Mouse (Mus musculus): ENCODE results near the gene Bcar3. TPM values are rescaled to one million over a fixed set of nuclear protein-coding genes. Genes with fewer than 3 reads are reported as not detected.

The Bcar3 gene
- total RNA-seq, 2 experiments from 2014 or later, result 13.2 to 18.8 TPM

GRCm38 (mm10) chr3:122417466-122417865 is 123.5 kb downstream of the Bcar3 start:
- no peak for DNase-seq (ENCODE audit: low spot score in 2 of 2)

- no peak for DNase-seq (ENCODE audit: low spot score in 2 of 2)
These were observed 124.8 kb downstream of the Bcar3 start for GRCm38 (mm10) chr3:122418564-122419274.

GRCm38 (mm10) chr3:122419610-122420409 is 125.9 kb downstream of the Bcar3 start:
- DNase-seq (ENCODE audit: low spot score in 2 of 2), result peak; percentile 25 to 49

GRCm38 (mm10) chr3:122420410-122420774 is 126.5 kb downstream of the Bcar3 start:
- DNase-seq (ENCODE audit: low spot score in 2 of 2), result peak in 1 of 2 experiments; percentile 11

GRCm38 (mm10) chr3:122421042-122421702 is 127.2 kb downstream of the Bcar3 start:
- no peak for DNase-seq (ENCODE audit: low spot score in 2 of 2)

- no peak for DNase-seq (ENCODE audit: low spot score in 2 of 2)
These were observed 127.9 kb downstream of the Bcar3 start for GRCm38 (mm10) chr3:122421802-122422201.

- DNase-seq (ENCODE audit: low spot score in 2 of 2), result no peak
These were observed 128.3 kb downstream of the Bcar3 start for GRCm38 (mm10) chr3:122422276-122422675.

GRCm38 (mm10) chr3:122423643-122424042 is 129.7 kb downstream of the Bcar3 start:
- DNase-seq (ENCODE audit: low spot score in 2 of 2), result no peak

GRCm38 (mm10) chr3:122428325-122428821 is 134.4 kb downstream of the Bcar3 start:
- no peak for DNase-seq (ENCODE audit: low spot score in 2 of 2)

- DNase-seq (ENCODE audit: low spot score in 2 of 2), result no peak
These were observed 137.0 kb downstream of the Bcar3 start for GRCm38 (mm10) chr3:122430780-122431497.

- no peak for DNase-seq (ENCODE audit: low spot score in 2 of 2)
These were observed 139.0 kb downstream of the Bcar3 start for GRCm38 (mm10) chr3:122432811-122433406.

- DNase-seq (ENCODE audit: low spot score in 2 of 2), result no peak
These were observed 140.2 kb downstream of the Bcar3 start for GRCm38 (mm10) chr3:122433975-122434626.

GRCm38 (mm10) chr3:122434983-122435935 is 141.3 kb downstream of the Bcar3 start:
- DNase-seq (ENCODE audit: low spot score in 2 of 2), result no peak

GRCm38 (mm10) chr3:122438143-122438825 is 144.3 kb downstream of the Bcar3 start:
- no peak for DNase-seq (ENCODE audit: low spot score in 2 of 2)

- no peak for DNase-seq (ENCODE audit: low spot score in 2 of 2)
These were observed 151.8 kb downstream of the Bcar3 start for GRCm38 (mm10) chr3:122445696-122446095.

GRCm38 (mm10) chr3:122446678-122447077 is 152.7 kb downstream of the Bcar3 start:
- no peak for DNase-seq (ENCODE audit: low spot score in 2 of 2)

- no peak for DNase-seq (ENCODE audit: low spot score in 2 of 2)
These were observed 154.3 kb downstream of the Bcar3 start for GRCm38 (mm10) chr3:122448196-122448595.

- DNase-seq (ENCODE audit: low spot score in 2 of 2), result no peak
These were observed 156.1 kb downstream of the Bcar3 start for GRCm38 (mm10) chr3:122450041-122450440.
